Mouse (Mus musculus) left cerebral cortex, adult 8-10 months (tissue): ENCODE measurements around the gene Trpc4ap. TPM values are rescaled to one million over a fixed set of nuclear protein-coding genes. Genes with fewer than 3 reads are reported as not detected.

Experiments
- DNase-seq, 2 experiments: peaks; one replicate each; pipeline ENCODE4 v3.0.0; 2022; ENCODE audit warnings: low spot score in 2 of 2
- total RNA-seq, 4 experiments: library from RNA; stranded (reverse); gene quantifications; 2 replicates each; pipeline ENCODE4 v1.2.4; 2022

Trpc4ap gene
- total RNA-seq, 4 experiments from 2014 or later, result 148 to 150 (median 149) TPM

DNA sequence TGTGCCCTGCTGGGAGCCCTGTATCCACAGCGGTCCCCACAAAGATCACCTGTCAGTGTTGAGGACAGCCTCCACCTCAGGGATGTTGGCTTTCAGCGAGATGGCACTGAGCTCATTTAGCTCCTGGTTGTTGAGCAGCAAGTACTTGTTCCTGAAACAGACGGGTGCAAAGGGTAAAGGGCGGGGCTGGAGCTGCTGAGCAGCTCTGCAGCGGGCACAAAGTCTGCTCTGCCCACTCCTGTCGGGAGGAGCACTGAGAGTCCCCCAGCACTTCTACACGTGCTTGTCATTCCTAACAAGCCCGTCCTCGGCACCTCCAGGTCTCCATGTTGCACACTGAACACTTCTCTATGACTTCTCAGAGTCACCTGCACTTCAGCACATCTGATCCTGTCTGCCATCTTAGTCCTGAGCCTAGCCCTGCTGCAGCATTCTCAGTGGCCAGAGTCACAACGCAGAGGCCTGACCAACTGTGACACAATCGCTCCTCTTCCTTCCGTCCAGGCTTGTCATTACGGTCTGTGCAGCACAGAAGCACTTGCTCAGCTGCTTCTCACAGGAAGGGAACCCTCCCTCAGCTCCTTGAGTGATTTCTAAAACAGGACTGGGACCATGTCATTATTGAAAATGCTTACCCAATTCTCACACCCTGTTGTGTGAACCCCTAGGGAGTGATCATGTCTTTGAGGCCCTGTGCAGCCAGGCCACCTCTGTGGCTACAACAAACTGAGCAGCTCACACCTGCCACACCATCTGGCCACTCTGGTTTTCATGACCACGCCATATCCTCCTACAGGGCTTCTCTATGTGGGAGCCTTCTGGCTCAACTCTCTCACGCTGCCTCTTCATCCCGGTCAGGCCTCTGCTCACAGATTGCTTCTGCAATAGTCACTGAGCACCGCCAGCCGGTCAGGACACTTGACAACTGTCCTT is 50.4 kb downstream of the Trpc4ap start:
- DNase-seq, result peak in 1 of 2 experiments; percentile 59

DNA sequence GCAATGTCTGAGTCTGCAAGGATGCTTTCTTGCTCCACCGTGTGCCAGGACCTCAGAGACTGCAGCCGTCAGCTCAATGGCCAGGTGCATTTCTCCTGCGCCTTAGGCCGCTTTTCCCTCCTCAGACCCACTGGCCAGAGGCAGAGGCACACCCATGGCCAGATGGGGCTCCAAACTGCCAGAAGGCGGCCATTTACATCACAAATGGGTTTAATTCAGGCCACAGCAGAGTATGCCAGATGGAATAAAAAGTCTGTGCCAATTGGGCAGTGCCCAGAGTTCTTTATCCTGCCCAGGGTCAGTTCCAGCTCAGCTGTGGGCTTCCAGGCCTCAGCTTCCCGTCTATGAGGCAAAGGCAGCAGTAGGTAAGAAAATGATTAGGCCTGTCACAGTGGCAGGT is 51.5 kb downstream of the Trpc4ap start:
- DNase-seq, result peak in 1 of 2 experiments; percentile 70

DNA sequence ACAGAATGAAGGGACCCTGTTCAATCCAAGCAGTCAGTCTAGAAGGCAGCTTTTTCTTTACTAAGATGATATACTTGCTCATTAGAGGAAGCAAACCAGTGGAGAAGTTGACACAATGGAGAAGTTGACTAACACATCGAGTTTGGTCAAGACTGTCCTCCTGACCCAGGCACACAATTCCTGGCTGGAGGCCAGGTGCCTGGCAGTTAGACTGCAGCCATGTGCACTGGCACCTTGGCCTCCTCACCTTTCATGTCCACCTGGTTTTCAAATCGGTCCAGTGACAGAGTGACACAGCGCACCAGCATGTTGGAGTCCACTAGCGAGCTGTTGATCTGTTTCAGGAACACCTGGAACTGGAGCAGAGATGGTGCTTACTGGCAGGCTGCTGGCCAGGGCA is 54.8 kb downstream of the Trpc4ap start:
- DNase-seq, result no peak

DNA sequence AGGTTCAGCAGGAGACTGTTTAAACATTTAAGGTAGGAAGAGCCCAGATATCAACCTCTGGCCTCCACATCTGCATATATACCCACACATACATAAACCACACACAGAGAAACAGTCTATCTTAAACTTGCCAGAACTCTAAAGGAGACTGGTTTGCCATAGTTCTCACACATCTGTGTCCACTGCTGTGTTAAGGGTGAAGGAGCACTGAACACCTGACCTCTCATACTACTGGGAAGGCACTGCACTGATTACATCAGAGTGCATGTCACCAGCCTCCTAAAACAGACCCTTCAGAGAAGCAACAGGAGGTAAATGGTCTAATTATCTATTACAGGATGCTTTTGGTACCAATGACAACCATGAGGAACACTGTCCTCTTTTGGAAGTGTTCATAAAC is 55.3 kb downstream of the Trpc4ap start:
- no peak for DNase-seq

DNA sequence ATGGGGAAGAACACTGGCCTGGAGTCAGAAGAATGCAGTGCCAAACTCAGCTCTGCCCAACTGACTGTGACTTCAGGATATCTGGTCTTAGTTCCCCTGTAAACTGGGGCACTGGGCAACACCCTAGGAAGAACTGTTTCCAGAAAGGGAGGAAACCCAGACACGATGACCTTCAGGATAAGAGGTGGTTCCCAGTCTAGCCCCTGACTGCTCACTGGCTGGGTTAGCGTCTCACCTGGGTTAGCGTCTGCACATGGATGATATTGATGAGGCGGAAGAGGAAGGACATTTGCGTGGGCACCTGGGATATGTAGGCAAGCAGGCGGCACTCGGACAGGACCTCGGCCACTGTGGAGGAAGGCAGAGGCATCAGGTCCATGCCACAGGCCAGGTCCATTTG is 56.2 kb downstream of the Trpc4ap start:
- no peak for DNase-seq

DNA sequence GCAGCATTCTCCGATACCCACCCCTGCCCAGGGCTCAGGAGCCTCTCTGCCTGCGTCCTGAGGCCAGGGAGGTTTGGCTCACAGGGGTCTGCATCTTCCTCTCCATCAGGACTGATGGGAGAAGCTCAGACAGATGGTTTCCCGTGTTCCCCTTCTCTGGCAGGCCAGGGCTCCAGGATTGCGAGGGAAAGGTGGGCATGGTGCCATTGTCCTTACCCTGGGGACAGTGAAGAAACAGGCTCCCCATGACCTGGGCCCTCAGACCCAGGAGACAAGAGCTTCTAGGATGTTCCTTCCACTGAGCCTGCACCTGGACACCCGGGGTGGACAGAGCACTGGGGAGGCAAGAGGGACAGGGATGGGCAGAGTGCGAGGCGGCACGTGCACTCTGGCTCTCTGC is 57.6 kb downstream of the Trpc4ap start:
- DNase-seq, result no peak

DNA sequence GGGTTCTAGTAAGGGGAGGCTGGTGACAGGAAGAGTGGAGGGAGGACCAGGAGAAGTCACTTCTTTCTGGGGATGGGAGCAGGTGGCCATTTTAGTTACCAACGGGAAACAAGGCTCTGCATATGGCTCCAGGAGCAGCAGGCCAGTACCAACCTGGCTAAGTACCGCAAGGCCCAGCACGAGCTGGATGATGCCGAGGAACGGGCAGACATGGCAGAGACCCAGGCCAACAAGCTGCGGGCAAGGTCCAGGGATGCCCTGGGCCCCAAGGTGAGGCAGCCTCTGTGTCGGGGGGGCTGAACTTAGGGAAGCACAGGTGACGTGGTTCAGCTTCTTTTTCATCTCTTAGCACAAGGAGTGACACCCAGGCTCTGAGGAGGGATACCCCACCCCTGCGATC is 58.5 kb downstream of the Trpc4ap start:
- DNase-seq, result no peak

DNA sequence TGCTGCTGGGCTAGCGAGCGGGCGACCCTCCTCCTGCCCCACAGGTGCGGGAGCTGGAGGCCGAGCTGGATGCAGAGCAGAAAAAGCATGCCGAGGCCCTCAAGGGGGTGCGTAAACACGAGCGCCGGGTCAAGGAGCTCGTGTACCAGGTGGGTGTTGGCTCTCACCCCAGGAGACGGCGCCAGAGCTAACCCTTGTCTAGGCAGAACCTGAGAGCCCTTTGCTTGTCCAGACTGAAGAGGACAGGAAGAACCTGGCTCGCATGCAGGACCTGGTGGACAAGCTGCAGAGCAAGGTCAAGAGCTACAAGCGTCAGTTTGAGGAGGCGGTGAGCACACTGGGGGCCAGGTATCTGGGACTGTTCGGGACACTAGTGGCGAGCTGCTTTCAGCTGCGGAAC is 59.1 kb downstream of the Trpc4ap start:
- no peak for DNase-seq

DNA sequence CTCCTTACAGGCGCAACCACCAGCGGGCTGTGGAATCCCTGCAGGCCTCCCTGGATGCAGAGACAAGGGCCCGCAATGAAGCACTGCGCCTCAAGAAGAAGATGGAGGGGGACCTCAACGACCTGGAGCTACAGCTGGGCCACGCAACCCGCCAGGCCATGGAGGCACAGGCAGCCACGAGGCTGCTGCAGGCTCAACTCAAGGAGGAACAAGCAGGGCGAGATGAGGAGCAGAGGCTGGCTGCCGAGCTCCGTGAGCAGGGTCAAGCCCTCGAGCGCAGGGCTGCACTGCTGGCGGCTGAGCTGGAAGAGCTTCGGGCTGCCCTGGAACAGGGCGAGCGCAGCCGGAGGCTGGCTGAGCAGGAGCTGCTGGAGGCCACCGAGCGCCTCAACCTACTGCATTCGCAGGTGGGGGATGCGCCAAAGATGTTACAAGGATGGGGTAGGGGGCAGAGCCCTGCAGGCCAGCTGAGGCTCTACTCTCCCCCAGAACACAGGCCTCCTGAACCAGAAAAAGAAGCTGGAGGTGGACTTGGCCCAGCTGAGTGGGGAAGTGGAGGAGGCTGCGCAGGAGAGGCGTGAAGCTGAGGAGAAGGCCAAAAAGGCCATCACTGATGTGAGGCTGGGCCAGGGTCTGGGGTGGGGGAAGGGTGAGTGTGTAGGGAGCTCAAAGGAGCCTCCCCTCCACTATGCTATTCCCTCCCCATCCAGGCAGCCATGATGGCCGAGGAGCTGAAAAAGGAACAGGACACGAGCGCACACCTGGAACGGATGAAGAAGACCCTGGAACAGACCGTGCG is 59.8 kb downstream of the Trpc4ap start:
- DNase-seq, result no peak

DNA sequence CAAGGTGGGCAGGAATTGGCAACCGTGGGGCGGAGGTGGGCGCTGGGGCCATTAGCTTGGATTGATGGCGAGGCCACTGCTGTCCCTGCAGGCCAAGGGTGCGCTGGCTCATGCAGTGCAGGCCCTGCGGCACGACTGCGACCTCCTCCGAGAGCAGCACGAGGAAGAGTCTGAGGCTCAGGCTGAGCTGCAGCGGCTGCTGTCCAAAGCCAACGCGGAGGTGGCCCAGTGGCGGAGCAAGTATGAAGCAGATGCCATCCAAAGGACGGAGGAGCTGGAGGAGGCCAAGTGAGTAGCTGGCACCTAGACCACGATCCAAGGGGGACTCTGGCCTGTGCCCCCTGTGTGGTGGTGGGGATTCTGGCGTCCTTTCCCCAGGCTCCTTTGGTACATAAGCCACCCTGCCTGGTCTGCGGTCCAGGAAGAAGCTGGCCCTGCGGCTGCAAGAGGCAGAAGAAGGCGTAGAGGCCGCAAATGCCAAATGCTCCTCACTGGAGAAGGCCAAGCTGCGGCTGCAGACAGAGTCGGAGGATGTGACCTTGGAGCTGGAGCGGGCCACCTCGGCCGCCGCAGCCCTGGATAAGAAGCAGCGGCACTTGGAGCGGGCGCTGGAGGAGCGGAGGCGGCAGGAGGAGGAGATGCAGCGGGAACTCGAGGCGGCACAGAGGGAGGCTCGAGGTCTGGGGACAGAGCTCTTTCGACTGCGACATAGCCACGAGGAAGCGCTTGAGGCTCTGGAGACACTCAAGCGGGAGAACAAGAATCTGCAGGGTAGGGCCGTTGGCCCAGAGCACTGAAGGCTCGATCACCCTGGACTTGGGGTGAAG is 61.4 kb downstream of the Trpc4ap start:
- DNase-seq, result no peak

DNA sequence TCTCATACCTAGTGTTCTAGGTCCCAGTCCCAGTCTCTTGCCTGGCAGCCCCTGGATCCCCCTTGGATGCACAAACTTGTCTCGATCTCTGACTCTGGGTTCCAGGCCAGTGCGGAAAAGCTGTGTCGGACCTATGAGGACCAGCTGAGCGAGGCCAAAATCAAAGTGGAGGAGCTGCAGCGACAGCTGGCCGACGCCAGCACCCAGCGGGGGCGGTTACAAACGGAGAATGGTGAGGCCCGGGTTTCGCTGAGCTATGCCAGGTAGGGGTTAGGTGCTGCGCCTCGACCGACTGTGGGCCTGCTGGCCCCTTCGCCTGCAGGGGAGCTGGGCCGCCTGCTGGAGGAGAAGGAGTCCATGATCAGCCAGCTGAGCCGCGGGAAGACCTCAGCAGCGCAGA is 62.0 kb downstream of the Trpc4ap start:
- DNase-seq, result no peak

DNA sequence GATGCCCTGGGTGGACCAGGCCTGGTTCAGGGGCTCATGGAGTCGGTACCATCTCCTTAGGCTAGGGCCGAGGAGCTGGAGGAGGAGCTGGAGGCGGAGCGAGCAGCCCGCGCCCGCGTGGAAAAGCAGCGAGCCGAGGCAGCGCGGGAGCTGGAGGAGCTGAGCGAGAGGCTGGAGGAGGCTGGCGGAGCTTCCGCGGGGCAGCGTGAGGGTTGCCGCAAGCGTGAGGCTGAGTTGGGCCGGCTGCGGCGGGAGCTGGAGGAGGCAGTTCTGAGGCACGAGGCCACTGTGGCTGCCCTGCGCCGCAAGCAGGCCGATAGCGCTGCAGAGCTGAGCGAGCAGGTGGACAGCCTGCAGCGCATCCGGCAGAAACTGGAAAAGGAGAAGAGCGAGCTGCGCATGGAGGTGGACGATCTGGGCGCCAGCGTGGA is 62.9 kb downstream of the Trpc4ap start:
- peak in 1 of 2 experiments; percentile 63 for DNase-seq

DNA sequence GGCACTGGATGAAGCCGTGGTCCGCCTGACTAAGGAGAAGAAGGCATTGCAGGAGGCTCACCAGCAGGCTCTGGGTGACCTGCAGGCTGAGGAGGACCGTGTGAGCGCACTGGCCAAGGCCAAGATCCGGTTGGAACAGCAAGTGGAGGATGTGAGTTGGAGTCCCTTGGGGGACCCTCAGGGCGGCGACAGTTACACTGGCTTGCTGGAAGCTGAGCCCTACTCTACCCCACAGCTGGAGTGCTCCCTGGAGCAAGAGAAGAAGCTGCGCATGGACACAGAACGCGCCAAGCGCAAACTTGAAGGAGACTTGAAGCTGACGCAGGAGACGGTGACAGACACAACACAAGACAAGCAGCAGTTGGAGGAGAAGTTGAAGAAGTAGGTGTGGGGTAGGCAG is 63.7 kb downstream of the Trpc4ap start:
- no peak for DNase-seq

DNA sequence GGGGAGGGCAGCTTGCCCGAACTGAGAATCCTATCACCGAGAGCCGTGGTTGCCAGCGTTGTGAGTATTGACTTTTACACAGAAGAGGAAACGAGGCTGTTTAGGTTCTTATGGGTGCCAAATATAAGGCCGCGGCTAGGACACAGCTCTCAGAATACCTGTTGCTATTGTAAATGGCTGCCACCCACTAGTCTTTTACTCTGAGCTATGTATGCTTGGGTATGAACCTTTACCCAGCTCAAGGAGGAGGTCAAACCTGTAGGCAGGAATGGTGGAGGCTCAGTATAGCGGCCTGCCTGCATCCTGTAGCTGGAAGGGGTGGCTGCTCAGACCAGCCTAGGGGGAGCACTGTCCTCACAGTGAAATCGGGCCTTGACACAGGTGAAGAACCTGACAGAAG is 64.1 kb downstream of the Trpc4ap start:
- no peak for DNase-seq

DNA sequence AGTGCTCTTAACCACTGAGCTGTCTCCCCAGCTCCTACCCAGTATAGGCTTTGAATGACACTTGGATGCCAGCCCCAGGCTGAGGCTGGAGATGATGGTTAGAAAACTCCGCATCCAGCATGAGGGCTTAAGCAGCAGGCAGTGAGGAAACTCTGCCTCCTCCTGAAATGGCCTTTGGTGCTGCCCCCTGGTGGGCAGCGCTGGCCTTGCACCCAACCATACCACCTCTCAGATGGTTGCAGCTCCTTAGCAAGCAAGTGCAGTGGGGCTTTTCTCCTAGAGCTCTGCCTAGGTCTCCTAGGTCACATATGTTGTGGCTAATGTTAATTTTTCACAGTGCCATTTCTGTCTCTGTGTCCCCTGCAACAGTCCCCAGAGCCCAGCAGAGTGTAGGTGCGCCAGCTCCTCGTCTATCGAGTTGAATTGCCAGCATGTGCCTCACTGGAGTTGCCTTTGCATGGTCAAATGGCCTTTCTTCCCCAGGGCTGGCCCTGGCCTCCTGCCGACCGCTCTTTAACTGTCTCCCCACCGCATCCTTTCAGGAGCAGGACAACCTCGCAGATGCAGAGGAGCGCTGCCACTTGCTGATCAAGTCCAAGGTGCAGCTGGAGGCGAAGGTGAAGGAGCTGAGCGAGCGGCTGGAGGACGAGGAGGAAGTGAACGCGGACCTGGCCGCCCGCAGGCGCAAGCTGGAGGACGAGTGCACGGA is 65.0 kb downstream of the Trpc4ap start:
- peak; percentile 60 to 73 for DNase-seq

DNA sequence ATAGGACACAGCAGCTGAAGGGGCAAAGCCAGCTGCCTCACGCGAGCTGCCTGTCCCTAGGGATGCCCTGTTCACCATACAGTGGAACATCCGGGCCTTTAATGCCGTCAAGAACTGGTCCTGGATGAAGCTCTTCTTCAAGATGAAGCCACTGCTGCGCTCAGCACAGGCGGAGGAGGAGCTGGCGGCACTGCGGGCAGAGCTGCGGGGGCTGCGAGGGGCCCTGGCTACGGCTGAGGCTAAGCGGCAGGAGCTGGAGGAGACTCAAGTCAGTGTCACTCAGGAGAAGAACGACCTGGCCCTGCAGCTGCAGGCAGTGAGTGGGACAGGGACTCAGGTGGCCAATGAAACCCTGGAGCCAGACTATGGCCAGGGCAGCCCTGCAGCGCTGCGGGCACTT is 65.9 kb downstream of the Trpc4ap start:
- DNase-seq, result no peak

DNA sequence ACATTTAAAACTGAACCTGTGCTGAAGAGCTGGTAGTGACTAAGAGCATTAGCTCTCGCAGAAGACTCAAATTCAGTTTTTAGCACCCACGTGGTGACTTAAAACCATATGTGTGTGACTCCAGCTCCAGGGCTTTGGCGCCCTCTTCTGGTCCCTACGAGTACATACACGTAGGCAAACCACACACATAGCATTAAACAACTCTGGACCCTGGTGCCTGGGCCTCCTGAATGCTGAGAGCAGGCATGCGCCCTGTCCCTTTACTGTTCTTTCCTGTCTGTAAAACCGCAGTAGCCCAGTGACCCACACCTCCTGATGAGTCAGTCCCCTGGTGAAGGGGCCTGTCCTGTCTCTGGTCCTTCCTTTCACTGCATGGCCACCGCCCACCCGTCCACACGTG is 67.5 kb downstream of the Trpc4ap start:
- DNase-seq, result peak in 1 of 2 experiments; percentile 42

DNA sequence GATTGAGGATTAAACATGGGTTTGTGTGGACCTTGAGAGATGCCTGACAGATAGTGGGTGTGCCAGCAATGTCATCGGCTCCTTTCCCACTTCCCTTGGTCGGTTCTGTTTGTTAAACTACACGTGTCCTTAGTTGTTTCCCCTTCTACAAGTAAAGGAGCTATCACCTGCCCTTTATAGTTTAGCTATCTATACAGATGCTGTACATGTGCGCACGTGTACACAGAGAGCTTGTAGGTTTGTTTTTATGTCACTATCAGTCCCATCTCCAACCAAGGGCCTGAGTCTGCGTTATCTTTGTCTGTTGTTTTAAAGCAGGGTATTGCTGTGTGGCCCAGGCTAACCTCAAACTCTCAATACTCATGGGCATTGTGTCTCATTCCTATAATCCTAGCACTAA is 68.2 kb downstream of the Trpc4ap start:
- no peak for DNase-seq

DNA sequence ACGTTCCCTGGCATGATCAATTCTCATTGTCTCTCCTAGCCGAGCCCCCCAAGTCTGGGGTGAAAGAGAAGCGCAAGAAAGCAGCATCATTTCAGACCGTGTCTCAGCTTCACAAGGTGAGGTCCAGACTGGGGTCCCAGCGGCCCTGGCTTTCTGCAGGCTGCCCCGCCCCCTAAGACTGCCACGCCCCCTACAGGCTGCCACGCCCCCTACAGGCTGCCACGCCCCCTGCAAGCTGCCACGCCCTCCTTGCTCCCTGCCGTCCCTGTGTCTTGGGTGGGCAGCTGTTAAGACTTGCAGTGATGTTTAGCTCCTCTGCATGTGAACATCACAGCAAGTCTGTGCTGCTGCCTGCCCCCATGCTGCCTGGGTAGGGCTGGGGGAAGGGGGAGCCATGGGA is 69.6 kb downstream of the Trpc4ap start:
- no peak for DNase-seq

DNA sequence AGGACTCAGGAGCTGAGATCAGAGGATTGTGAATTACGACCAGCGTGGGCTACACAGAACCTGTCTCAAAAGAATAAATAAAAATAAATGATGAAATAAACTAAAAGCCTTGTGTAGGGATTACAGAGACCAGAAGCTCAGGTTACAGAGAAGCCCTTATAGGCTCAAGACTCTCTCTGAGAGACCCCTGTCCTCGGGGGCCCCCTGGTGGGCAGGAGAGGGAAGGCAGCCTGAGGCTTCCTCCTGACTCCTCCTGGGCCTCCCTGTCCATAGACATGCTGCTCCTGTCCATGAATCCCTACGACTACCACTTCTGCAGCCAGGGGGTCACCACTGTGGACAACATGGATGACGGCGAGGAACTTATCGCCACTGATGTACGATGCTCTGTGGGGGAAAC is 72.4 kb downstream of the Trpc4ap start:
- DNase-seq, result peak; percentile 61 to 84

DNA sequence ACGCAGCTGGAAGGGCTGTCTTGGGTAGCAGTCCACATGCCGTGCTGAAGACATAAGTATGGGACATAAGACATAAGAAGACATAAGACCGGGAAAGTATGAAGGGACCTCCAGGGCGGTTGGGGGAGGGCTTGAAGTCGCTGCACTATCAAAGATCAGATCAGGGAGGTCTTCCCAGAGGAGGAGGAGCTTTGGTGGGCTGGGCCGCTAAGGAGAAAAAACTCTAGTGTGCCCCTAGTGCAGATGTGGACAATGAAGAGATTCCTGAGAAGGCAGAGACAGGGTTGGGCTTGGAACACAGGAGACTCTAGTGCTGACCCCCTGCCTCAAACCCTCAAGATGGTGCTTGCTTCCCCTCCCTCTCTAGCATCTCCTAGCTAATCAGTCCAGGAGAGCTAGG is 75.2 kb downstream of the Trpc4ap start:
- DNase-seq, result no peak
